Mouse (Mus musculus): ENCODE data around the gene Ipo5. TPM values are rescaled to one million over a fixed set of nuclear protein-coding genes. Genes with fewer than 3 reads are reported as not detected.

The Ipo5 gene
- 10 to 100 TPM; 43.4 to 46.7 TPM for polyA plus RNA-seq (2017; shearing (Covaris generic))

GRCm38 (mm10) chr14:120910733-120911324 lies at the start of gene Ipo5:
Gene Ipo5, plus strand, starts transcription at chr14:120911224.
- peak; percentile 87 for ATAC-seq

- ATAC-seq: no peak
Observed at GRCm38 (mm10) chr14:120863205-120863604, 47.8 kb upstream of the Ipo5 start.

GRCm38 (mm10) chr14:120864896-120865295 lies 46.1 kb upstream of the Ipo5 start:
- ATAC-seq: no peak

- ATAC-seq: no peak
Observed at GRCm38 (mm10) chr14:120866573-120866972, 44.5 kb upstream of the Ipo5 start.

GRCm38 (mm10) chr14:120867121-120867520 lies 43.9 kb upstream of the Ipo5 start:
- ATAC-seq: no peak

- no peak for ATAC-seq
Observed at GRCm38 (mm10) chr14:120868494-120868893, 42.5 kb upstream of the Ipo5 start.

- ATAC-seq: no peak
Observed at GRCm38 (mm10) chr14:120870736-120871135, 40.3 kb upstream of the Ipo5 start.

- no peak for ATAC-seq
Observed at GRCm38 (mm10) chr14:120874397-120874796, 36.6 kb upstream of the Ipo5 start.

- ATAC-seq: no peak
Observed at GRCm38 (mm10) chr14:120875144-120875543, 35.9 kb upstream of the Ipo5 start.

GRCm38 (mm10) chr14:120875811-120876388 lies 35.1 kb upstream of the Ipo5 start:
- no peak for ATAC-seq

- ATAC-seq: no peak
Observed at GRCm38 (mm10) chr14:120877147-120877546, 33.9 kb upstream of the Ipo5 start.

GRCm38 (mm10) chr14:120879026-120879425 lies 32.0 kb upstream of the Ipo5 start:
- ATAC-seq: no peak

GRCm38 (mm10) chr14:120880601-120881000 lies 30.4 kb upstream of the Ipo5 start:
- no peak for ATAC-seq

GRCm38 (mm10) chr14:120881054-120881453 lies 30.0 kb upstream of the Ipo5 start:
- no peak for ATAC-seq

- ATAC-seq: no peak
Observed at GRCm38 (mm10) chr14:120888681-120889080, 22.3 kb upstream of the Ipo5 start.

- no peak for ATAC-seq
Observed at GRCm38 (mm10) chr14:120892369-120892768, 18.7 kb upstream of the Ipo5 start.

- ATAC-seq: no peak
Observed at GRCm38 (mm10) chr14:120896613-120897012, 14.4 kb upstream of the Ipo5 start.

GRCm38 (mm10) chr14:120898876-120899275 lies 12.1 kb upstream of the Ipo5 start:
- no peak for ATAC-seq

GRCm38 (mm10) chr14:120909396-120909795 lies 1.6 kb upstream of the Ipo5 start:
- no peak for ATAC-seq

- ATAC-seq: peak; percentile 58
Observed at GRCm38 (mm10) chr14:120910320-120910719, 704 bp upstream of the Ipo5 start.

GRCm38 (mm10) chr14:120911388-120911901 lies 421 bp downstream of the Ipo5 start:
- ATAC-seq: no peak

GRCm38 (mm10) chr14:120912090-120912710 lies 1.2 kb downstream of the Ipo5 start:
- ATAC-seq: no peak

GRCm38 (mm10) chr14:120912916-120913315 lies 1.9 kb downstream of the Ipo5 start:
- no peak for ATAC-seq

- ATAC-seq: no peak
Observed at GRCm38 (mm10) chr14:120921805-120922204, 10.8 kb downstream of the Ipo5 start.
